Mouse (Mus musculus) liver, embryonic 14.5 days (tissue): Measurements from ENCODE around the gene Olfr224.

Source experiments
- CTCF ChIP-seq: IDR thresholded peaks from 2 replicates; pipeline ENCODE4 v1.5.1; 2016; ENCODE audit warnings: antibody characterized with exemption, low read depth, control low read depth
- EP300 ChIP-seq: IDR thresholded peaks from 2 replicates; pipeline ENCODE4 v1.6.1; 2016; ENCODE audit warnings: antibody characterized with exemption, low read depth

DNA sequence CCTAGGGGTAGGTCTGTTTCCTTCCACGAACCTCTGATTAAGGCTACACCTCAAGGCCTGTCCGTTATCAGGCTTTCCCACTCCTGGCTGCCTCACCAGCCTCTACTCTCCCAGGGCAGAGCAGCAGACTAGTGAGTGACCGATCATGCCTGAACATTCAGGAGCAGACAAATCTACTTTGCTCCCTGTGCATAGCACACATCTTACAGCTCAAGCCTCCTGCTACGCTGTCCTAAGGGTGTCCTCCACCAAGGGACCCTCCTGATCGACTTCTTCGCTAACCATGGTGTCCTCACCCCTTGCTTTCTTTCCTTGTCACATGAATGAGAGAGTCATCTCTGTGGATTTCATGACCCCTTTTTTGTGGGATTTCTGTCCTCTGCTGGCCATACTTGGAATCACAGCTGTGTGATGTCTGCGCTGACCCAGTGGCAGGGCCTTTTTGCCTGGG is 17.6 kb upstream of the Olfr224 start:
- TF ChIP-seq EP300 (peak; percentile 85), CTCF (peak; percentile 94)
